Mouse (Mus musculus) central nervous system, embryonic 18 days (tissue): Measurements from ENCODE around the gene Slc8b1. TPM values are rescaled to one million over a fixed set of nuclear protein-coding genes. Genes with fewer than 3 reads are reported as not detected.

ENCODE experiments used
- polyA plus RNA-seq: library from polyadenylated mRNA; depleted of rRNA; stranded (reverse); fragments of >200 nt; gene quantifications from 2 replicates; pipeline ENCODE4 v1.2.3, GENCODE M21; 2012; rRNA removed

The Slc8b1 gene
- polyA plus RNA-seq, result 2.5 TPM in 2 replicates

DNA sequence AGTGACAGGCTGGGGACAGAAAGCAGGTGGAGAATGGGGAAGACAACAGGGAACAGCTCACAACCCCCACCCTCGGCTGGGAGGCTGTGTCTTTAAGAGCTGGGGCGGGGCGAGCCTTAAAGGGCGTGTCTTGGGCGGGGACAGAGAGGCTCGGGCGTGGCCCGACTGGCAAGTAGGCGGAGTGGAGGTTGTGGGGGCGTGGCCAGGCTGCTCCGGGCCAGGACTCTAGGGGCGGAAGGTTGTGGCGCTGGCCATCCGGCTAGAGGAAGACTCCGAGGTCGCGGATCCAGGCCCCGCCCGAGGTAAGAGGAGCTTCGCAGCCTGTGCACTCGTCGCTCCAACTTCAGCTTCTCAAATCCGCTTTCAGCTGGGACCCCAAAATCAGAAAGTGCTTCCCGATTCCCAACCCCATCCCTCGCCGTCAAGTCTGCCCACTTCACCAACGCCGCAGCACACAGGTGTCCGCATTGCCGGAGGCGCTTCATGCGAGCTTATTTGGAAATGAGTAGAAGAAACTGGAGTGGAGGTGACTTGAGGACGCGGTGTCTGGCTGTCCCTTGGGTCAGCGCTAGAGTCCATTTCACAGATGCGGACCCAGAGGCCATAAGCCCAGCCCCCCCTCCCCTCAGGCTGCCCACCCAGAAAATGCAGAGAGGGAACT, at the start of gene Slc8b1:
TSS of gene Slc8b1 (plus strand) at position 187 of the 661 bp plus-strand sequence.

GRCm38 (mm10) chr5:120472770-120473169, 38.2 kb upstream of the Slc8b1 start, which contains the start of gene Sdsl:
Sdsl (minus strand) TSS chr5:120472810.

GRCm38 (mm10) chr5:120476296-120476695, 34.7 kb upstream of the Slc8b1 start, which contains the start of gene Sds:
Sds (plus strand) TSS chr5:120476526.

DNA sequence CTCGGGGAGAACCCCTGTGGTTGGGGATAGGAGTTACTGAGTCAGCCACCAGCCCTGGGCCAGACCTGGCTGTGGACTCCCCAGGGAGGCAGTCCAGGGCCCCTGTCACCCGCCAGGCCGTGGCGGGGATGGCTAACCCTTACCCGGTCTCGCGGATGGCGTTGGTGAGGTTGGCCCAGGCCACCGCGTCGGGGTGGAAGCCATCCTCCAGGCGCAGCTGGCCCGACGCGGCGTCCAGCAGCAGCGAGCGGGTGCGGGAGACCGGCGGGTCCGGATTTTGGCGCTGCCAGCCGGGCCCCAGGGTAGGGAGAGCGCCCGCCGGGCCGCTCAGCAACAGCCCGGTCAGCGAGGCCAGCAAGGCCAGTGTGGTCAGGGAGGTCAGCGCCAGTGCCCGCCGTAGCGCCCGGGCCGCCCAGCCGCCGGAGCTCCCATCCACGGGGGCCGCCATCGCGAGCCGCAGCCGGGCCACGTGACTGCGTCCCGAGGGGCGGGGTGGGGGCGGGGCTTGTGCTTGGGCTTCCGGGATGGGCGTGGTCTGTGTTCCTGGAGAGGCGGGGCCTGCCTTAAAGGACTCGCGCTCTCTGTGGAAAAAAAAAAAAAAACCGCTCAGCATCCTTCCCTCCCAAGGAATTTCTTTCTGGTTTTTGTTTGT, 7.7 kb upstream of the Slc8b1 start, which contains the start of gene Plbd2:
TSS of gene Plbd2 (minus strand) at position 482 of the 652 bp plus-strand sequence.

Other genes starting within 250 kb of the Slc8b1 start
- 4.1 and 5.0 TPM in 2 replicates for gene Lhx5, start 79.5 kb upstream of the Slc8b1 start, polyA plus RNA-seq
- 5.0 and 7.5 TPM in 2 replicates for gene Sdsl, start 38.4 kb upstream of the Slc8b1 start, polyA plus RNA-seq
- gene Sds, start 34.6 kb upstream of the Slc8b1 start, polyA plus RNA-seq, result 0.05 and 0.13 TPM in 2 replicates
- gene Plbd2, start 7.5 kb upstream of the Slc8b1 start, polyA plus RNA-seq, result 13.7 and 17.5 TPM in 2 replicates
- gene Tpcn1, start 77.5 kb downstream of the Slc8b1 start, polyA plus RNA-seq, result 18.5 and 23.3 TPM in 2 replicates
- gene Iqcd, start 77.8 kb downstream of the Slc8b1 start, polyA plus RNA-seq, result 1.9 and 2.6 TPM in 2 replicates
- 37.6 and 40.1 TPM in 2 replicates for gene Rita1, start 101.4 kb downstream of the Slc8b1 start, polyA plus RNA-seq
- gene Ddx54, start 101.6 kb downstream of the Slc8b1 start, polyA plus RNA-seq, result 32.8 and 37.0 TPM in 2 replicates
- gene Cfap73, start 123.1 kb downstream of the Slc8b1 start, polyA plus RNA-seq, result 0.56 and 0.71 TPM in 2 replicates
- gene Rasal1, start 137.6 kb downstream of the Slc8b1 start, polyA plus RNA-seq, result 18.6 and 23.8 TPM in 2 replicates
- gene Dtx1, start 200.8 kb downstream of the Slc8b1 start, polyA plus RNA-seq, result 119 and 137 TPM in 2 replicates
- 0.62 and 1.3 TPM in 2 replicates for gene Oas2, start 238.7 kb downstream of the Slc8b1 start, polyA plus RNA-seq